Mouse (Mus musculus) stomach, postnatal 0 days (tissue): Measurements from ENCODE around the gene Snf8. TPM values are rescaled to one million over a fixed set of nuclear protein-coding genes. Genes with fewer than 3 reads are reported as not detected.
A peak's percentile ranks its signal among the peaks of the same experiment; 100 is the strongest.

Experiments used
- ATAC-seq: fragments of 200-750 bp; cut with Nextera tagmentation; 2 replicates; pipeline ENCODE4 v1.8.0; 2017; ENCODE audit not compliant: low FRiP score, low TSS enrichment
- DNase-seq: peaks from one replicate; pipeline ENCODE4 v3.0.0-alpha.2; 2016; ENCODE audit warnings: low spot score
- H3K27ac ChIP-seq: fragments of 300-500 bp; sonication (generic); replicated peaks from 2 replicates; pipeline ENCODE4 v1.5.1; 2014; ENCODE audit warnings: mild to moderate bottlenecking, control low read depth
- H3K27me3 ChIP-seq: fragments of 300-500 bp; sonication (generic); 2 replicates; pipeline ENCODE4 v1.6.1; 2014; ENCODE audit warnings: low read length; ENCODE audit not compliant: control insufficient read depth, insufficient read depth
- H3K36me3 ChIP-seq: fragments of 300-500 bp; sonication (generic); 2 replicates; pipeline ENCODE4 v1.6.1; 2014; ENCODE audit warnings: low read length, mixed read lengths; ENCODE audit not compliant: control insufficient read depth, insufficient read depth
- H3K4me1 ChIP-seq: fragments of 300-500 bp; sonication (generic); replicated peaks from 2 replicates; pipeline ENCODE4 v1.6.1; 2014; ENCODE audit warnings: antibody characterized with exemption; ENCODE audit not compliant: control insufficient read depth, insufficient read depth
- H3K4me2 ChIP-seq: fragments of 300-500 bp; sonication (generic); replicated peaks from 2 replicates; pipeline ENCODE4 v1.6.1; 2014; ENCODE audit warnings: low read depth, mild to moderate bottlenecking, control low read depth, moderate library complexity
- H3K4me3 ChIP-seq: fragments of 300-500 bp; sonication (generic); 2 replicates; pipeline ENCODE4 v1.5.1; 2014; ENCODE audit warnings: low read depth, low read length, control low read depth
- H3K9ac ChIP-seq: fragments of 300-500 bp; sonication (generic); 2 replicates; pipeline ENCODE4 v1.6.1; 2014; ENCODE audit warnings: mild to moderate bottlenecking, low read length, control low read depth, mixed read lengths
- H3K9me3 ChIP-seq: fragments of 300-500 bp; sonication (generic); 2 replicates; pipeline ENCODE4 v1.6.1; 2016; ENCODE audit warnings: low read length; ENCODE audit not compliant: control insufficient read depth
- CTCF ChIP-seq: IDR thresholded peaks from 2 replicates; pipeline ENCODE4 v1.5.1; 2016; ENCODE audit warnings: antibody characterized with exemption, low read depth, mild to moderate bottlenecking, moderate library complexity
- EP300 ChIP-seq: optimal IDR thresholded peaks from 2 replicates; pipeline ENCODE3; 2016; ENCODE audit warnings: antibody characterized with exemption
- WGBS: fragments of 180-500 bp; shearing (Covaris S2); extraction: QIAGEN DNeasy Blood & Tissue Kit; methylation state at CpG from one replicate; pipeline ENCODE4 v1.1.7; 2014; 5-methylcytosine and 5-hydroxymethylcytosine counted together
- polyA plus RNA-seq: library from polyadenylated mRNA; unstranded; fragments of >200 nt; fragmentation: Nextera tagmentation; extraction: Ambion mirVana; gene quantifications from 2 replicates; pipeline ENCODE4 v1.2.1, GENCODE M21; 2015

The Snf8 gene
- polyA plus RNA-seq, 1 experiment from 2014 or later = 83.0 TPM

DNA sequence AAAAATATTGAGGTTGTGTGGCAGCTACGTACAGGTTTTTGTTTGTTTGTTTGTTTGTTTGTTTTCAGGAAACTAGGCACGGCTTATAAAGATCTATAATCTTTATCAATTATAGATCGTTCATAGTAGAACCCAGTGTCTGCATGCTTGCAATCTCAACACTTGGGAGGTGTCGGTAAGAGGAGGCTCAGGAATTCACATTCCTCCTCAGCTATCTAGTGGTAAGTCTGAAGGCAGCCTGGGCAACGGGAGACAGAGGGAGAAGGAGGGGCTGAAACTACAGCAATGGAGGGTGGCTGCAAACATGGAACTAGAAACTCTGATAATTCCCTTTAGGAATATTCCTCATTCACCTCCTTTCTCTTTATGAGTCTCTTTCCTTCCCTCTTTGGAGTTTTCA lies 19.3 kb upstream of the Snf8 start:
- Histone ChIP-seq H3K9me3 (no peaks in the 10 kb centered on the region), H3K4me1 (no peaks in the 10 kb centered on the region), H3K36me3 (no peaks in the 10 kb centered on the region), H3K27ac (no peak overlapping the region), H3K9ac (no peak overlapping the region), H3K4me3 (no peak overlapping the region), H3K27me3 (peaks cover 5% of the 10 kb centered on the region; the same call in 1 of the 2 replicates), H3K4me2 (no peak overlapping the region)
- TF ChIP-seq CTCF = no peak
- TF ChIP-seq EP300 = no peak
- no peak for DNase-seq
- 29% methylated on average over 5 of the region's 5 CpGs for WGBS
- ATAC-seq = no peak

DNA sequence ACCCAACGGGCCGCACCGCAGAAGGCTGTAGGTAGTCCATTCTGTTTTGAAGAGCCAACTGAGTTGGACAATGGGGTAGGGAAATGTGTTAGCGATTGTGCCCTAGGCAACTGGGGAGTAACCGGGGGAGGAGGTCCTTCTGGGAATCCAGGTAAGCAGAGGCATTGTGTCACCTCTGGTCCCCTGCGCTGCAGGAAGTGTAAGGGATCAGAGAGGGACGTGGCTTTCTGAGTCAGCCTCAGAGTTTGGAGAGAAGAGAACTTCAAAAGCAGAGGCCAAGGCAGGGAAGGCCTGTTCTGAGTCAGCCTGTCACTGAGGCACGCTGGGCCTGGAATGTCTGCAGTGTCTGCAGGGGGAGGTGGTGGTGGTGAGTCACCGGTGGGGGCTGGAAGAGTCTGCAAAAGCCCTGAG lies 16.7 kb upstream of the Snf8 start:
- Histone ChIP-seq H3K4me3 (no peak overlapping the region), H3K9me3 (no peaks in the 10 kb centered on the region), H3K27me3 (peaks cover 2% of the 10 kb centered on the region; the same call in 1 of the 2 replicates), H3K27ac (peak overlapping the region; percentile 35), H3K4me2 (no peak overlapping the region), H3K4me1 (no peaks in the 10 kb centered on the region), H3K36me3 (no peaks in the 10 kb centered on the region), H3K9ac (no peak overlapping the region)
- TF ChIP-seq EP300 (no peak), CTCF (no peak)
- ATAC-seq = peak; percentile 89
- DNase-seq = peak; percentile 49
- WGBS = 21% methylated on average over 9 of the region's 9 CpGs

DNA sequence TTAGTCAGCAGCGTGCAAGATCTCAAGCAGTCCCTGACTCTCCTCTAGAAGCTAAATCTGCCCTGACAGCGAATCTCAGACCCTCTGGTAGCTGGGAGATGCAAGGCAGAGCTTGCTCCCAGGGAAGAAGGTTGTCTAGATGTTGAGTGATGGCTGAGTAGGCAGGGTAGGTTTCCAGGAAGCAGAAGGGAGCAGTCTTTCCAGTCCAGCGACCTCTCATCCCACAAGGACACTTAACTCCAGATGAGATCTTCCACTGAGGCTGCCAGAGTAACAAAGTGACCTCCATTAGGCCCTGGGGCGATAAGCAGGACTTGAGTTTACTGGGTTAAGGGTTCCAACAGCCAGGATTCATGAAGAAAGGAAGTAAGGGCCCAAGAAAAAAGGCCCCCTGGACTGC lies 14.1 kb upstream of the Snf8 start:
- H3K9ac ChIP-seq = no peak overlapping the region
- no peak overlapping the region for H3K4me3 ChIP-seq
- DNase-seq (no peak), ATAC-seq (no peak)
- no peak for TF ChIP-seq EP300
- no peak for TF ChIP-seq CTCF
- H3K4me2 ChIP-seq = no peak overlapping the region
- H3K27ac ChIP-seq = no peak overlapping the region
- no peaks in the 10 kb centered on the region for H3K4me1 ChIP-seq
- H3K36me3 ChIP-seq = no peaks in the 10 kb centered on the region
- 57% methylated on average over 4 of the region's 4 CpGs for WGBS
- no peaks in the 10 kb centered on the region for H3K9me3 ChIP-seq
- H3K27me3 ChIP-seq = no peaks in the 10 kb centered on the region

DNA sequence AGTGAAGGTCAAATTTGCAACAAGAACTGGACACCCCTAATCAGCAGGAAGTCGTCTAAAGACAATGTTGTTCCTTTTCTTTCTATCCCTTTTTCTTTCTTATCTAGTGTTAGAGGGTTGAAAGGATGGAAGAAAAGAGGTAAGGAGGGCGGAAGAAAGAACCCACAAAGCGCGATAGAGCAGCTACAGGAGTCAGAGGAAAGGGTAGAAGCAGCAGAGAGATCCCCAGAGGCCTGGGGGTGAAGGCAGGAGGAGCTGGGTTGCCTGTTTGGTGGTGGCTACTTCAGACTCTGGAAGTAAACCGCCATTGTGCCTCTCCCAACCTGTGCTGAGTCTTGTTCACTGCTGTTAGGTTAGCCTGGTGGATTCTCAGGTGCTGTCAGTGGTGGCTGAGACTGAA lies 6.6 kb upstream of the Snf8 start:
- WGBS = 62% methylated on average over 5 of the region's 5 CpGs

DNA sequence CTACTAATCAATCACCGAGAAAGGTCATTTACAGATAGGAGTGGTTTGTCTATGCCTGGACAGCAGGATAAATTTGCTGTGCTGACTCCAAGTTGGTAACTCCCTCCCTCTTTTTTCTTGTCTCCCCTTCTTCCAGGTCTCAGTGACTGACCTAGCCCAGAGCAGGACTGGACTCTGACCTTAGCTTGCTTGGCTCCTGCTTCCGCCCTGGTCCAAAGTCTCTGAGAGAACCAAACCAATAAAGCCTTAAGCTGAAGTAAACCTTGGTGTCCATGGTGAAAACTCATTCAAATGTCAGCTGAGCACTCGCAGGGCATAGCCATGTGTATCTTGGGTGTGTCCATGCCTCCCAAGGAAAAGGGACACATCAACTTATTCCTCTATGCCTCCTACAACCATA lies 4.1 kb upstream of the Snf8 start:
- no peaks in the 10 kb centered on the region for H3K27me3 ChIP-seq
- no peaks in the 10 kb centered on the region for H3K4me1 ChIP-seq
- DNase-seq = peak; percentile 59
- no peaks in the 10 kb centered on the region for H3K9me3 ChIP-seq
- WGBS = 68% methylated on average over 3 of the region's 3 CpGs
- no peak for TF ChIP-seq EP300
- no peak for TF ChIP-seq CTCF
- peak; percentile 89 for ATAC-seq
- H3K9ac ChIP-seq = no peak overlapping the region
- no peak overlapping the region for H3K27ac ChIP-seq
- H3K4me2 ChIP-seq = no peak overlapping the region
- H3K4me3 ChIP-seq = no peak overlapping the region
- H3K36me3 ChIP-seq = no peaks in the 10 kb centered on the region

More for the DNA sequence above, 6.6 kb upstream of the Snf8 start:
- H3K4me3 ChIP-seq = no peak overlapping the region
- DNase-seq = no peak
- no peaks in the 10 kb centered on the region for H3K4me1 ChIP-seq
- no peaks in the 10 kb centered on the region for H3K27me3 ChIP-seq
- no peak overlapping the region for H3K27ac ChIP-seq
- no peaks in the 10 kb centered on the region for H3K9me3 ChIP-seq
- ATAC-seq = no peak
- no peak overlapping the region for H3K4me2 ChIP-seq
- no peak overlapping the region for H3K9ac ChIP-seq
- TF ChIP-seq EP300 (no peak), CTCF (no peak)
- H3K36me3 ChIP-seq = no peaks in the 10 kb centered on the region

DNA sequence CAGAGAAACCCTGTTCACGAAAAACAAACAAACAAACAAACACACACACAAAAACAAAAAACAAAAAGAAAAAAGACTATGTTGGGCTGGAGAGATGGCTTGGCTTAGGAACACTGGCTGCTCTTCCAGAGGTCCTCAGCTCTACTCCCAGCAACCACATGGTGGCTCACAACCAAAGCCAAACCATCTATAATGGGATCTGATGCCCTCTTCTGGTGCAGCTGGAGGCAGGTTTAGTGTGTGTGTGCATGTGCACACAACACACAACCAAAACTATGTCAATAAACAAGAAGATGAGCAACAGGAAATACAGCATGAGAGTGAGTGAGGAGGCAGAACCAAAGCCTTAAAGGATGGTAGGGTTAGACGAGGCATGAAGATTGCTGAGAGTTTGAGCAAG lies 3.0 kb upstream of the Snf8 start:
- DNase-seq (no peak), ATAC-seq (no peak)
- Histone ChIP-seq H3K4me2 (no peak overlapping the region), H3K9ac (no peak overlapping the region), H3K27ac (no peak overlapping the region), H3K9me3 (no peaks in the 10 kb centered on the region), H3K4me3 (no peak overlapping the region), H3K27me3 (no peaks in the 10 kb centered on the region), H3K36me3 (no peaks in the 10 kb centered on the region), H3K4me1 (no peaks in the 10 kb centered on the region)
- 59% methylated on average over 2 of the region's 2 CpGs for WGBS
- TF ChIP-seq CTCF (peak; percentile 60), EP300 (no peak)
